Mouse (Mus musculus): Measurements from ENCODE around the gene Slc7a8. TPM values are rescaled to one million over a fixed set of nuclear protein-coding genes. Genes with fewer than 3 reads are reported as not detected.

Slc7a8 gene
- 3.8 and 5.9 TPM in 2 replicates for polyA plus RNA-seq (2015; fragmentation: Nextera tagmentation; extraction: Ambion mirVana)

GRCm38 (mm10) chr14:54781610-54782365 is at the start of gene Slc7a8:
Slc7a8 (minus strand) TSS chr14:54781946.

GRCm38 (mm10) chr14:54813991-54814390 is 32.2 kb upstream of the Slc7a8 start, which contains the start of gene Rnf212b:
Rnf212b (plus strand) TSS chr14:54814141.

GRCm38 (mm10) chr14:54712074-54712473 is 69.7 kb downstream of the Slc7a8 start, which contains the start of gene Cebpe:
Cebpe (minus strand) TSS chr14:54712174.

DNA sequence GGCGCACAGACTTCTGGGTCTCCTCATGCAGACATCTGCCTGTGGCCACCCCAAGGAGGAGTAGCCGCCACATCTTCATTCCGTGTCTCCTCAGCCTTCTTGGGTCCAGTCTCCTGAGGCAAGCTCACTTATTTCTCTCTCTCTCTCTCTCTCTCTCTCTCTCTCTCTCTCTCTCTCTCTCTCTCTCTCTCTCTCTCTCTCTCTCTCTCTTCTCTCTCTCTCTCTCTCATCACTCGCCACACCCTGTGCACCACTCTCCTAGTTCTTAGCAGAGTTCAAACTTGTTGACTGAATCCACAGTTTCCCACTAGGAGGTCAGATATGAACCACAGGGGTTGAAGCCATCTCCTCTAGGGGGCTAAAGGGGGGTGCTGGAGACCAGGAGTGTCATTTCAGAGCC is 83.0 kb downstream of the Slc7a8 start, which contains the start of gene Gm29776:
Gene Gm29776, minus strand, starts transcription at position 101 of the 400 bp plus-strand sequence.

DNA sequence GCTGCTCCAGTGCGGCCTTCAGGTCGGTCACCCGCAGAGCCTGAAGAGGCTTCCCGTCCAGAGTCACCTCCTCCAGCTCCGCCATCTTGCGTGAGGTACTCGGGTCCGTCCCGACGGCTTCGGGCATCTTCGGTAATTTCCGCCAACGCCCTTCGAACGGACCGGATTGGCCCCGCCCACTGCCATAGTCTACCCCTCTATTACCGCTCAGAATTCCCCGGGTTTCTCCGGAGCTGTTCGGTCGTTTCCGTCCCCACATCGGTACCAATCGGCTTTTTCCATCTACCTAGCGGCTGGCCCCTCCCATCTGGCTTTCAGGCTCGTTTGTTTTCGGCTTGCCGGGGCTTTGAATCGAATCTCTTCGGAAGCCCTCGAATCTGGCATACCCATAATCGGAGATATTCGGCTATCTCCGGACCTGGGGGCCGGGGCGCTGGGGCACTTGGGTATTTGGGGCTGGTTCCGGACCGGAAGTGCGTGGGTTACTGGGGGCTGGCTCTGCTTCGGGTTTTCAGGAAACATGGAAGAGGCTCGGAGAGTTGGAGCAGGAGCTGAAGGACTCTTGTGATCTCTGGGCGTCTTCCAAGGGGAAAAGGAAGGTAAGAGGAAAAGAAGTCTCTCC is 95.1 kb downstream of the Slc7a8 start, which contains the start of gene Acin1:
Gene Acin1, minus strand, starts transcription at position 410 of the 622 bp plus-strand sequence.

GRCm38 (mm10) chr14:54686063-54686521 is 95.7 kb downstream of the Slc7a8 start, which contains the start of gene 1700123O20Rik:
1700123O20Rik (plus strand) TSS chr14:54686216.

Other genes starting within 250 kb of the Slc7a8 start
- gene Haus4, start 227.3 kb downstream of the Slc7a8 start, polyA plus RNA-seq (2015; fragmentation: Nextera tagmentation; extraction: Ambion mirVana) = 31.1 and 31.5 TPM in 2 replicates
- gene Ajuba, start 204.4 kb downstream of the Slc7a8 start, polyA plus RNA-seq (2015; fragmentation: Nextera tagmentation; extraction: Ambion mirVana) = 11.5 and 13.2 TPM in 2 replicates
- gene 4931414P19Rik, start 176.0 kb downstream of the Slc7a8 start, polyA plus RNA-seq (2015; fragmentation: Nextera tagmentation; extraction: Ambion mirVana) = 2.4 and 2.7 TPM in 2 replicates
- gene Psmb5, start 163.9 kb downstream of the Slc7a8 start, polyA plus RNA-seq (2015; fragmentation: Nextera tagmentation; extraction: Ambion mirVana) = 306 and 337 TPM in 2 replicates
- gene Psmb11, start 160.5 kb downstream of the Slc7a8 start, polyA plus RNA-seq (2015; fragmentation: Nextera tagmentation; extraction: Ambion mirVana) = 0.03 and 0.05 TPM in 2 replicates
- not detected in 2 replicates for gene Gm17606, start 141.0 kb downstream of the Slc7a8 start, polyA plus RNA-seq (2015; fragmentation: Nextera tagmentation; extraction: Ambion mirVana)
- 0.33 and 0.40 TPM in 2 replicates for gene Cdh24, start 140.6 kb downstream of the Slc7a8 start, polyA plus RNA-seq (2015; fragmentation: Nextera tagmentation; extraction: Ambion mirVana)
- 44.2 and 47.3 TPM in 2 replicates for gene 1700123O20Rik, start 95.7 kb downstream of the Slc7a8 start, polyA plus RNA-seq (2015; fragmentation: Nextera tagmentation; extraction: Ambion mirVana)
- gene Acin1, start 95.0 kb downstream of the Slc7a8 start, polyA plus RNA-seq (2015; fragmentation: Nextera tagmentation; extraction: Ambion mirVana) = 42.8 and 46.2 TPM in 2 replicates
- gene Gm29776, start 83.1 kb downstream of the Slc7a8 start, polyA plus RNA-seq (2015; fragmentation: Nextera tagmentation; extraction: Ambion mirVana) = 0.11 and 0.12 TPM in 2 replicates
- gene Cebpe, start 69.8 kb downstream of the Slc7a8 start, polyA plus RNA-seq (2015; fragmentation: Nextera tagmentation; extraction: Ambion mirVana) = not detected in 2 replicates
- gene Rnf212b, start 32.2 kb upstream of the Slc7a8 start, polyA plus RNA-seq (2015; fragmentation: Nextera tagmentation; extraction: Ambion mirVana) = not detected in 2 replicates
- gene Homez, start 89.0 kb upstream of the Slc7a8 start, polyA plus RNA-seq (2015; fragmentation: Nextera tagmentation; extraction: Ambion mirVana) = 3.6 and 4.1 TPM in 2 replicates
- gene Ppp1r3e, start 95.6 kb upstream of the Slc7a8 start, polyA plus RNA-seq (2015; fragmentation: Nextera tagmentation; extraction: Ambion mirVana) = 0.97 and 2.3 TPM in 2 replicates
- 2.9 and 3.6 TPM in 2 replicates for gene Bcl2l2, start 101.4 kb upstream of the Slc7a8 start, polyA plus RNA-seq (2015; fragmentation: Nextera tagmentation; extraction: Ambion mirVana)
- 0.12 and 0.30 TPM in 2 replicates for gene Gm20521, start 101.5 kb upstream of the Slc7a8 start, polyA plus RNA-seq (2015; fragmentation: Nextera tagmentation; extraction: Ambion mirVana)
- 36.7 and 49.3 TPM in 2 replicates for gene Pabpn1, start 110.6 kb upstream of the Slc7a8 start, polyA plus RNA-seq (2015; fragmentation: Nextera tagmentation; extraction: Ambion mirVana)
- gene Slc22a17, start 131.2 kb upstream of the Slc7a8 start, polyA plus RNA-seq (2015; fragmentation: Nextera tagmentation; extraction: Ambion mirVana) = 15.8 and 18.4 TPM in 2 replicates
- 14.8 and 17.7 TPM in 2 replicates for gene Efs, start 144.2 kb upstream of the Slc7a8 start, polyA plus RNA-seq (2015; fragmentation: Nextera tagmentation; extraction: Ambion mirVana)
- gene Il25, start 150.7 kb upstream of the Slc7a8 start, polyA plus RNA-seq (2015; fragmentation: Nextera tagmentation; extraction: Ambion mirVana) = 0.45 and 0.50 TPM in 2 replicates
- 8.2 and 10.1 TPM in 2 replicates for gene Cmtm5, start 154.3 kb upstream of the Slc7a8 start, polyA plus RNA-seq (2015; fragmentation: Nextera tagmentation; extraction: Ambion mirVana)
- 20.8 and 25.5 TPM in 2 replicates for gene Myh6, start 185.0 kb upstream of the Slc7a8 start, polyA plus RNA-seq (2015; fragmentation: Nextera tagmentation; extraction: Ambion mirVana)
- gene Gm17428, start 195.0 kb upstream of the Slc7a8 start, polyA plus RNA-seq (2015; fragmentation: Nextera tagmentation; extraction: Ambion mirVana) = not detected in 2 replicates
- 228 and 232 TPM in 2 replicates for gene Myh7, start 212.7 kb upstream of the Slc7a8 start, polyA plus RNA-seq (2015; fragmentation: Nextera tagmentation; extraction: Ambion mirVana)
- 42.6 and 46.5 TPM in 2 replicates for gene Ngdn, start 233.5 kb upstream of the Slc7a8 start, polyA plus RNA-seq (2015; fragmentation: Nextera tagmentation; extraction: Ambion mirVana)

Data from skeletal muscle tissue, postnatal 0 days (tissue).